Mouse (Mus musculus) ES-E14 (cell line): ENCODE data around the gene Slc25a3.

Experiments
- CHD2 ChIP-seq: IDR thresholded peaks from 2 replicates; pipeline ENCODE4 v1.6.1; 2014; ENCODE audit warnings: mild to moderate bottlenecking, low read depth, low read length, inconsistent platforms
- HCFC1 ChIP-seq: IDR thresholded peaks from 2 replicates; pipeline ENCODE4 v1.6.1; 2012; ENCODE audit warnings: low read length, inconsistent platforms, borderline replicate concordance; ENCODE audit not compliant: insufficient read depth
- MAFK ChIP-seq: IDR thresholded peaks from 2 replicates; pipeline ENCODE4 v1.6.1; 2014; ENCODE audit warnings: mild to moderate bottlenecking, low read depth, low read length, inconsistent platforms; ENCODE audit not compliant: insufficient read depth
- ZC3H11A ChIP-seq: IDR thresholded peaks from 2 replicates; pipeline ENCODE4 v1.6.1; 2012; ENCODE audit warnings: low read depth, mild to moderate bottlenecking, inconsistent platforms, low read length, borderline replicate concordance
- ZNF384 ChIP-seq: IDR thresholded peaks from 2 replicates; pipeline ENCODE4 v1.6.1; 2012; ENCODE audit warnings: low read depth, low read length, inconsistent platforms

- TF ChIP-seq HCFC1 (no peak), ZC3H11A (no peak), CHD2 (no peak), MAFK (no peak), ZNF384 (no peak)
Measured at GRCm38 (mm10) chr10:91167352-91167751, 43.5 kb upstream of the Slc25a3 start.
